Mouse (Mus musculus) G1E (cell line): ENCODE data around the gene 2010111I01Rik.

ENCODE experiments used
- CTCF ChIP-seq: IDR thresholded peaks from 2 replicates; pipeline ENCODE4 v1.5.1; 2012; ENCODE audit warnings: low read depth, low read length, inconsistent platforms, mixed read lengths
- GATA1 ChIP-seq: IDR thresholded peaks from 2 replicates; pipeline ENCODE4 v1.6.1; 2012; ENCODE audit warnings: borderline replicate concordance, low read length, inconsistent platforms, mixed read lengths
- GATA2 ChIP-seq: IDR thresholded peaks from 2 replicates; pipeline ENCODE4 v1.6.1; 2012; ENCODE audit warnings: low read depth, low read length, inconsistent platforms, borderline replicate concordance
- TAL1 ChIP-seq: conservative IDR thresholded peaks from 2 replicates; pipeline ENCODE4 v1.6.1; 2012; ENCODE audit warnings: low read depth, low read length, inconsistent platforms, mixed read lengths

- TF ChIP-seq CTCF (no peak), TAL1 (no peak), GATA2 (no peak), GATA1 (no peak)
Observed at GRCm38 (mm10) chr13:62989891-62990490, 25.3 kb downstream of the 2010111I01Rik start.
